Mouse (Mus musculus) heart, adult 18-20 months (tissue): Measurements from ENCODE around the gene Ahnak. TPM values are rescaled to one million over a fixed set of nuclear protein-coding genes. Genes with fewer than 3 reads are reported as not detected.

Experiments
- total RNA-seq, 2 experiments: library from RNA; stranded (reverse); gene quantifications; 2 replicates each; pipeline ENCODE4 v1.2.3; 2021

Gene Ahnak
- total RNA-seq, 2 experiments from 2014 or later: 341 to 356 TPM

Other genes with a start within 250 kb of the Ahnak start
- gene 1700092M07Rik, start 248.6 kb upstream of the Ahnak start, total RNA-seq: under 1 TPM in 1 of 2 experiments, not detected in 1; 0.72 TPM
- gene Stx5a, start 247.9 kb upstream of the Ahnak start, total RNA-seq: 10 to 100 TPM; 21.3 to 27.1 TPM
- 10 to 100 TPM; 31.6 to 35.6 TPM for gene Nxf1, start 232.2 kb upstream of the Ahnak start, total RNA-seq
- 100 to 1,000 TPM; 133 to 134 TPM for gene Tmem223, start 218.3 kb upstream of the Ahnak start, total RNA-seq
- gene Tmem179b, start 214.8 kb upstream of the Ahnak start, total RNA-seq: 10 to 100 TPM; 12.0 to 12.6 TPM
- 1 to 10 TPM; 7.2 to 8.6 TPM for gene Taf6l, start 202.9 kb upstream of the Ahnak start, total RNA-seq
- 10 to 100 TPM; 58.3 to 60.9 TPM for gene Polr2g, start 190.7 kb upstream of the Ahnak start, total RNA-seq
- gene Zbtb3, start 186.7 kb upstream of the Ahnak start, total RNA-seq: 1 to 10 TPM in 1 of 2 experiments, under 1 TPM in 1; 0.79 to 1.6 TPM
- 10 to 100 TPM; 13.6 to 18.3 TPM for gene Ttc9c, start 170.0 kb upstream of the Ahnak start, total RNA-seq
- gene Hnrnpul2, start 169.3 kb upstream of the Ahnak start, total RNA-seq: 10 to 100 TPM; 47.2 to 47.4 TPM
- not detected for gene AC129217.1, start 159.5 kb upstream of the Ahnak start, total RNA-seq
- gene Bscl2, start 151.8 kb upstream of the Ahnak start, total RNA-seq: 10 to 100 TPM; 24.7 to 32.2 TPM
- gene Gng3, start 150.1 kb upstream of the Ahnak start, total RNA-seq: not detected
- gene Lrrn4cl, start 138.5 kb upstream of the Ahnak start, total RNA-seq: 1 to 10 TPM; 2.3 to 3.6 TPM
- 100 to 1,000 TPM; 125 to 132 TPM for gene Ubxn1, start 117.8 kb upstream of the Ahnak start, total RNA-seq
- gene Uqcc3, start 108.4 kb upstream of the Ahnak start, total RNA-seq: 10 to 100 TPM; 55.9 to 62.8 TPM
- 1 to 10 TPM; 1.6 to 3.8 TPM for gene Lbhd1, start 105.6 kb upstream of the Ahnak start, total RNA-seq
- gene Gm49403, start 105.4 kb upstream of the Ahnak start, total RNA-seq: not detected
- 10 to 100 TPM; 19.1 to 20.1 TPM for gene 1810009A15Rik, start 100.4 kb upstream of the Ahnak start, total RNA-seq
- 1 to 10 TPM in 1 of 2 experiments, not detected in 1; 3.4 TPM for gene Gm49416, start 100.4 kb upstream of the Ahnak start, total RNA-seq
- gene Ints5, start 96.3 kb upstream of the Ahnak start, total RNA-seq: 10 to 100 TPM; 11.2 to 11.5 TPM
- gene Ganab, start 91.2 kb upstream of the Ahnak start, total RNA-seq: 10 to 100 TPM; 45.0 to 52.1 TPM
- 10 to 100 TPM; 38.0 to 38.7 TPM for gene B3gat3, start 68.9 kb upstream of the Ahnak start, total RNA-seq
- gene Rom1, start 59.9 kb upstream of the Ahnak start, total RNA-seq: 10 to 100 TPM; 25.7 to 34.7 TPM
- gene Eml3, start 59.7 kb upstream of the Ahnak start, total RNA-seq: 1 to 10 TPM; 5.7 to 7.6 TPM
- gene Mta2, start 47.4 kb upstream of the Ahnak start, total RNA-seq: 10 to 100 TPM; 28.8 to 30.1 TPM
- 1 to 10 TPM; 8.2 to 9.5 TPM for gene Tut1, start 35.4 kb upstream of the Ahnak start, total RNA-seq
- 100 to 1,000 TPM; 239 to 257 TPM for gene Eef1g, start 22.2 kb upstream of the Ahnak start, total RNA-seq
- 10 to 100 TPM in 1 of 2 experiments, not detected in 1; 80.4 TPM for gene Scgb1a1, start 98.7 kb downstream of the Ahnak start, total RNA-seq
- gene Asrgl1, start 146.4 kb downstream of the Ahnak start, total RNA-seq: 10 to 100 TPM; 33.8 to 36.0 TPM